Mouse (Mus musculus) small intestine, adult 2 months (tissue): ENCODE measurements at regions not wholly inside any gene's neighbourhood (a gene's known extent, or its start where the extent isn't known, plus 50 kb on each side); places are given as distances from the start of the nearest gene placed in this dataset.

Source experiments
- H3K27ac ChIP-seq: fragments of 200-500 bp; 2 replicates; pipeline ENCODE4 v1.5.1; 2012; ENCODE audit warnings: low read depth, low read length, control low read depth, inconsistent platforms; ENCODE audit not compliant: insufficient read depth
- H3K27me3 ChIP-seq: fragments of 200-500 bp; 2 replicates; pipeline ENCODE4 v1.6.1; 2012; ENCODE audit warnings: mild to moderate bottlenecking, moderate library complexity, low read length, inconsistent platforms; ENCODE audit not compliant: control insufficient read depth, insufficient read depth
- H3K36me3 ChIP-seq: fragments of 200-500 bp; 2 replicates; pipeline ENCODE4 v1.6.1; 2012; ENCODE audit warnings: mild to moderate bottlenecking, low read length, control low read depth, inconsistent platforms; ENCODE audit not compliant: control insufficient read depth, insufficient read depth
- H3K4me1 ChIP-seq: fragments of 200-500 bp; 2 replicates; pipeline ENCODE4 v1.6.1; 2012; ENCODE audit warnings: low read length, inconsistent platforms, mixed read lengths; ENCODE audit not compliant: control insufficient read depth, insufficient read depth, insufficient read length
- H3K4me3 ChIP-seq: fragments of 200-500 bp; 2 replicates; pipeline ENCODE4 v1.5.1; 2012; ENCODE audit warnings: low read depth, mild to moderate bottlenecking, control low read depth, inconsistent platforms, low read length, moderate library complexity
- CTCF ChIP-seq: fragments of 200-500 bp; IDR thresholded peaks from 2 replicates; pipeline ENCODE4 v1.5.1; 2012; ENCODE audit warnings: low read depth, mild to moderate bottlenecking, control low read depth, inconsistent platforms, low read length, moderate library complexity, mixed read lengths; ENCODE audit not compliant: insufficient replicate concordance, insufficient read length; ENCODE audit errors: extremely low read depth
- POLR2A ChIP-seq: fragments of 200-500 bp; IDR thresholded peaks from 2 replicates; pipeline ENCODE4 v1.6.1; 2012; ENCODE audit warnings: low read depth, mild to moderate bottlenecking, control low read depth, inconsistent platforms, low read length, moderate library complexity
- WGBS: fragments of 180-500 bp; shearing (Covaris S2); methylation state at CpG from one replicate; pipeline ENCODE4 v1.1.7; 2018; 5-methylcytosine and 5-hydroxymethylcytosine counted together

GRCm38 (mm10) chr9:111762653-111763468, 72.7 kb upstream of the Stac start:
- Histone ChIP-seq H3K27ac (no peak overlapping the region), H3K4me1 (no peaks in the 10 kb centered on the region), H3K27me3 (no peaks in the 10 kb centered on the region), H3K4me3 (no peak overlapping the region), H3K36me3 (no peaks in the 10 kb centered on the region)
- 74% methylated on average over 11 of the region's 11 CpGs for WGBS
- no peak for TF ChIP-seq POLR2A
- TF ChIP-seq CTCF: no peak

- H3K4me1 ChIP-seq: no peaks in the 10 kb centered on the region
- WGBS: 91% methylated on average over 10 of the region's 10 CpGs
- TF ChIP-seq POLR2A (no peak), CTCF (no peak)
- H3K4me3 ChIP-seq: no peak overlapping the region
- H3K36me3 ChIP-seq: no peaks in the 10 kb centered on the region
- no peak overlapping the region for H3K27ac ChIP-seq
- no peaks in the 10 kb centered on the region for H3K27me3 ChIP-seq
These were observed 65.1 kb upstream of the Stac start for GRCm38 (mm10) chr9:111755235-111755634.

DNA sequence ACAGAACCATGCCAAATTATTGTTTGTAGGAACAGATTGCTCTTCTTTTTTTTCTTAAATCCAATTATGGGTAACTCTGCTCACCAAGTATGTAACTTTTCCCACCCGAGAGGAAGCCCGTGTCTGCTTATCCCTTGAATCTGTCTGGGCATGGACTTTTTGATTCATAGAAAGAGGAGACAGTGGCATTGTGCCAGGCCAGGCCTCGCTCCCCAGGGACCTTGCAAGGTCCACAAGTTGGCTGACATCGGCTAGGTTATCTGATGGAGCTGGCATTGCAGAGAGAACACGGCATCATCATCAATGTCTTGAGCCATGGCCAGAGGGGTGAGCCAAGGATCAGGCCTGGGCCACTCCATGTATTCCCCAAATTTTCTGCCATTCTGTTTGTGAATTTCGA, 56.0 kb upstream of the Stac start:
- TF ChIP-seq POLR2A: no peak
- TF ChIP-seq CTCF: no peak
- Histone ChIP-seq H3K4me1 (no peaks in the 10 kb centered on the region), H3K4me3 (no peak overlapping the region), H3K27ac (no peak overlapping the region), H3K27me3 (no peaks in the 10 kb centered on the region), H3K36me3 (no peaks in the 10 kb centered on the region)
- 64% methylated on average over 6 of the region's 6 CpGs for WGBS

DNA sequence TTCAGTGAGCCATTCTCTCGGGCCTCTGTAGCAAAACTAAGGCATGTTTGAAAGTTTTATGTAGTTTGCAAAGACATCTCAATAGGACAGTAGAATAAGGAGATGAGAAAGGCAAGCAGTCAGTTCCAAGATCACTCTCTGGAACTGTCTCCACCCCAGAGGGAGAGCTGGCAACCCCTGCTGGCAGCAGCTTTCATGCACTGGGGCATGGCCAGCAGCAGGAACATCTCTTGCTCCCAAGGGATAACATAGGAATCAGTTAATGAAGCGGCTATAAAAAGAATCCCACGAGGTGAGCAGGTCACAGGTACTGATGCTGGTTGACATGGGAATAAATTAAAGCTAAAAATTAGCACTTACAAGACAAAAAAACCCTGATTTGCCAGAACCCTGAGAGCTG, 55.1 kb upstream of the Stac start:
- TF ChIP-seq CTCF (no peak), POLR2A (no peak)
- 48% methylated on average over 3 of the region's 3 CpGs for WGBS
- no peak overlapping the region for H3K4me3 ChIP-seq

More for the DNA sequence above, 55.1 kb upstream of the Stac start:
- no peak overlapping the region for H3K27ac ChIP-seq
- no peaks in the 10 kb centered on the region for H3K27me3 ChIP-seq
- H3K36me3 ChIP-seq: no peaks in the 10 kb centered on the region
- H3K4me1 ChIP-seq: peaks cover 4% of the 10 kb centered on the region
